Mouse (Mus musculus) hindbrain, embryonic 10.5 days (tissue): Measurements from ENCODE around the gene Apoc4. TPM values are rescaled to one million over a fixed set of nuclear protein-coding genes. Genes with fewer than 3 reads are reported as not detected.

ENCODE experiments used
- DNase-seq: peaks from one replicate; pipeline ENCODE4 v3.0.0-alpha.2; 2017; ENCODE audit warnings: low spot score
- H3K27ac ChIP-seq: fragments of 300-500 bp; sonication (generic); 2 replicates; pipeline ENCODE4 v1.5.1; 2016; ENCODE audit warnings: mild to moderate bottlenecking, moderate library complexity
- H3K27me3 ChIP-seq: fragments of 300-500 bp; sonication (generic); 2 replicates; pipeline ENCODE4 v1.6.1; 2016; ENCODE audit warnings: mild to moderate bottlenecking; ENCODE audit not compliant: poor library complexity, insufficient read depth, severe bottlenecking
- H3K36me3 ChIP-seq: fragments of 300-500 bp; sonication (generic); 2 replicates; pipeline ENCODE4 v1.6.1; 2016; ENCODE audit warnings: mild to moderate bottlenecking, moderate library complexity
- H3K4me1 ChIP-seq: fragments of 300-500 bp; sonication (generic); replicated peaks from 2 replicates; pipeline ENCODE4 v1.6.1; 2016; ENCODE audit warnings: mild to moderate bottlenecking
- H3K4me3 ChIP-seq: fragments of 300-500 bp; sonication (generic); 2 replicates; pipeline ENCODE4 v1.5.1; 2016; ENCODE audit warnings: mild to moderate bottlenecking, moderate library complexity
- H3K9me3 ChIP-seq: fragments of 300-500 bp; sonication (generic); 2 replicates; pipeline ENCODE4 v1.6.1; 2016; ENCODE audit warnings: mild to moderate bottlenecking, moderate library complexity
- WGBS: fragments of 180-500 bp; shearing (Covaris S2); methylation state at CpG from one replicate; pipeline ENCODE4 v1.1.7; 2016; 5-methylcytosine and 5-hydroxymethylcytosine counted together
- polyA plus RNA-seq: library from polyadenylated mRNA; unstranded; fragments of >200 nt; fragmentation: Nextera tagmentation; extraction: Ambion mirVana; gene quantifications from 2 replicates; pipeline ENCODE4 v1.2.1, GENCODE M21; 2016

Gene Apoc4
- polyA plus RNA-seq, 1 experiment from 2014 or later = not detected

DNA sequence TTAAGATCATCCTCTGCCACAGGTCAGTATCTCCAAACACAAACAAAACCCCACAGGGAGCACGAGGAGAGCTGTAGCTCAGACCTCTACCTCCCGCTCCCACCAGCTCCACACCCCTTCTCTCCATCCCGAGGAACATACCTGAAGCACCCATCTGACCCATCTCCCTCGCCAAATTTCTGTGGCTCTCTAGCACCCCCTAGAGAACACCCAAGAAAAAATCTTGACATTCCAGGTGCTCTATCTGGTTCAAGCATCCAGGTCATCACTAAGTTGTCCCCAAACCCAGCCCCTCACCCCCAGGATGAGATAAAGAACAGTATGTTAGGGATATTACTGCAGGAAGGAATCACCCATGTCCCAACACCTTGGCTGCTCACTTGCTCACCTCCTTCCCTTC is 31.9 kb upstream of the Apoc4 start:
- DNase-seq = no peak
- WGBS = 59% methylated on average over 4 of the region's 4 CpGs
- no peak overlapping the region for H3K27ac ChIP-seq

DNA sequence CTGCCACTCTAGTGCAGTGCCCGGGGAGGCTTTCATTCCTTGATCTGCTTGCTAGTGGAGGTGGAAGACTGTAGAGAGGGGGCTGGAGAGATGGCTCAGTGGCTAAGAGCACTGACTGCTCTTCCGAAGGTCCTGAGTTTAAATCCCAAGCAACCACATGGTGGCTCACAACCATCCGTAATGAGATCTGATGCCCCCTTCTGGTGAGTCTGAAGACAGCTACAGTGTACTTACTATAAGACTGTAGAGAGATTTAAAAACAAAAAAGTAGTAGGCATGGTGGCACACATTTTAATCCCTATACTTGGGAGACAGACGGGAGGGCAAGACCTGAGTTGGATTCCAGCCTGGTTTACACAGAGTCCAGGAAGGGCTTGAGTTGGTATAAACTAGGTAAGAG is 31.1 kb upstream of the Apoc4 start:
- DNase-seq = no peak
- no peaks in the 10 kb centered on the region for H3K27me3 ChIP-seq
- 84% methylated on average over 4 of the region's 4 CpGs for WGBS
- H3K36me3 ChIP-seq = peaks cover 67% of the 10 kb centered on the region
- no peaks in the 10 kb centered on the region for H3K9me3 ChIP-seq
- H3K4me1 ChIP-seq = peaks cover 23% of the 10 kb centered on the region
- no peak overlapping the region for H3K27ac ChIP-seq
- no peak overlapping the region for H3K4me3 ChIP-seq

More for the DNA sequence above, 31.9 kb upstream of the Apoc4 start:
- H3K27me3 ChIP-seq = no peaks in the 10 kb centered on the region
- peaks cover 23% of the 10 kb centered on the region for H3K4me1 ChIP-seq
- no peaks in the 10 kb centered on the region for H3K9me3 ChIP-seq
- H3K4me3 ChIP-seq = peak overlapping the region; percentile 100; the same call in 1 of the 2 replicates
- H3K36me3 ChIP-seq = peaks cover 65% of the 10 kb centered on the region

- H3K27me3 ChIP-seq = no peaks in the 10 kb centered on the region
- no peak overlapping the region for H3K27ac ChIP-seq
- H3K9me3 ChIP-seq = no peaks in the 10 kb centered on the region
- 93% methylated on average over 10 of the region's 10 CpGs for WGBS
- no peak for DNase-seq
- no peak overlapping the region for H3K4me3 ChIP-seq
- peaks cover 13% of the 10 kb centered on the region for H3K4me1 ChIP-seq
- H3K36me3 ChIP-seq = peaks cover 79% of the 10 kb centered on the region
Measured at GRCm38 (mm10) chr7:19710650-19711049, 29.4 kb upstream of the Apoc4 start.

DNA sequence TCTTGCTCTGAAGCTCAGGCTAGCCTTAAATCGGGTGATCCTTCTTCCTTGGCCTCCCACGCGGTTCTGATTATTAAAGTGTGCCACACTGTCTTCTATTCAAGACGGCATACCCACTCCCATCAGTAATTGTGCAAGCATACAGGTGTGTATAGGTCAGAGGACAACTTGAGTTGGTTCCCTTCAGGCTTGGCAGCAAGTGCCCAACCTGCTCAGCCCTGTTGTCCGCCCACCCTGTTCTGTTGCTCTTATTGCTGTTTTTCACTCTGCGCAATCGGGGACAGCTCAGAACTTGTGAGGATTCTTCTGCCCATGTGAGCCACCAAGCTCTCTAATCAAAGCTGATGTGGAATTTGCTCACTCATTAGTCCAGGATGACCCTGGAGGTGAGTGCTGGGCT is 24.0 kb upstream of the Apoc4 start:
- no peaks in the 10 kb centered on the region for H3K9me3 ChIP-seq
- no peak overlapping the region for H3K4me3 ChIP-seq
- no peak overlapping the region for H3K27ac ChIP-seq
- peaks cover 88% of the 10 kb centered on the region for H3K36me3 ChIP-seq
- H3K27me3 ChIP-seq = no peaks in the 10 kb centered on the region
- peaks cover 17% of the 10 kb centered on the region for H3K4me1 ChIP-seq
- 94% methylated on average over 7 of the region's 7 CpGs for WGBS
- no peak for DNase-seq

DNA sequence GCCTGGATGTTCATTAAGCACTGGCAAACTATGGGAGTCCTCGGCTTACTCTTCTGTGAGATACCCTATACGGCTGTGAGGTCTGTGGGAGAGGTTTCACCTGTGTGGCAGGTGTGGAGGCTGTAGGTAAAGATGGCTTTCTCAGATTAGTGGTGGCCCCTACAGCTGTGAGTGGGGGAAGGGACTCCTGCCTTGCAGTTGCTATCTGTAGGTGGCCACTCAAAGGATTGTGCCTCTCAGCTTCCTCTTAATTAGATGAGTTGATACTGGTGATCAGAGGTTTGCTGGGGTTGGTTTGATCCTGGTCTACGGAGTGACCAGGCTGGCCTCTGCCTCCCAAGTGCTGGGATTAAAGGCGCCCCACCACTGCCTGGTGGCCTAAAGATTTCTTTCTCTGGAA is 23.2 kb upstream of the Apoc4 start:
- no peaks in the 10 kb centered on the region for H3K27me3 ChIP-seq
- H3K4me3 ChIP-seq = no peak overlapping the region
- H3K36me3 ChIP-seq = peaks cover 80% of the 10 kb centered on the region
- H3K9me3 ChIP-seq = no peaks in the 10 kb centered on the region
- H3K4me1 ChIP-seq = peaks cover 23% of the 10 kb centered on the region
- H3K27ac ChIP-seq = no peak overlapping the region
- 87% methylated on average over 4 of the region's 4 CpGs for WGBS
- no peak for DNase-seq

DNA sequence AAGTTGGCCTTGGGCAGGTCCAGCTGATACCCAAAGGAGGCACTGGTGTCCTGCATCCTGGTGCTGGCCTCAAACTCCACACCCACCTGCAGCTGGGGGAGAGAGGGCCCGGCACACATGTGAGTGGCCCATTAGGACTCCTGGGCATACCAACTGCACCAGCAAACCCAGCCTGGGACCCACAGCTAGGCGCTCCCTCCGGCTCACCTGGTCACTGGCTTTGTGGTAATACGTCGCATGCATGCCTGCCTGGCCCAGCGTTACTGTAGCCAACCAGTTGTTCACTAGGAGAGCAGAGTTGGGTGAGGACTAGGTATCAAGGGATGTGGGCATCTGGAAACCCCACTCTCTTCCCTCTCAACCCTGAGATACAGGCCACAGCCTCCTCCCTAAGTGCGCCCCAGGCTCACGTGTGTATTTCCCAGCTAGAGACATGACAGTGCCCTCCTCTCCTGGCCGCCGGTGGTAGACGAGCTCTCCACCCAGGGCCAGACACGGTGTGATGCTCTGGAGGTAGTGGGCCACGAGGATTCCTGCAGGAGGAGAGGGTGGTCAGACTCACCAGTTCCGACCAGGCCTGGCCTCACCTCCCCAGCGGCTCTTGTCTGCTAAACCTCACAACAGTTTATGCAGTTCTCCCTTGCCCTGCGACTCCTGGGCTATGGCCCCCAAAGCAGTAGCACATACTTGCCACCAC is 21.7 kb upstream of the Apoc4 start:
- WGBS = 89% methylated on average over 16 of the region's 16 CpGs
- peaks cover 37% of the 10 kb centered on the region for H3K4me1 ChIP-seq
- peaks cover 65% of the 10 kb centered on the region for H3K36me3 ChIP-seq
- DNase-seq = no peak
- no peak overlapping the region for H3K27ac ChIP-seq
- no peak overlapping the region for H3K4me3 ChIP-seq
- H3K9me3 ChIP-seq = no peaks in the 10 kb centered on the region
- H3K27me3 ChIP-seq = no peaks in the 10 kb centered on the region

DNA sequence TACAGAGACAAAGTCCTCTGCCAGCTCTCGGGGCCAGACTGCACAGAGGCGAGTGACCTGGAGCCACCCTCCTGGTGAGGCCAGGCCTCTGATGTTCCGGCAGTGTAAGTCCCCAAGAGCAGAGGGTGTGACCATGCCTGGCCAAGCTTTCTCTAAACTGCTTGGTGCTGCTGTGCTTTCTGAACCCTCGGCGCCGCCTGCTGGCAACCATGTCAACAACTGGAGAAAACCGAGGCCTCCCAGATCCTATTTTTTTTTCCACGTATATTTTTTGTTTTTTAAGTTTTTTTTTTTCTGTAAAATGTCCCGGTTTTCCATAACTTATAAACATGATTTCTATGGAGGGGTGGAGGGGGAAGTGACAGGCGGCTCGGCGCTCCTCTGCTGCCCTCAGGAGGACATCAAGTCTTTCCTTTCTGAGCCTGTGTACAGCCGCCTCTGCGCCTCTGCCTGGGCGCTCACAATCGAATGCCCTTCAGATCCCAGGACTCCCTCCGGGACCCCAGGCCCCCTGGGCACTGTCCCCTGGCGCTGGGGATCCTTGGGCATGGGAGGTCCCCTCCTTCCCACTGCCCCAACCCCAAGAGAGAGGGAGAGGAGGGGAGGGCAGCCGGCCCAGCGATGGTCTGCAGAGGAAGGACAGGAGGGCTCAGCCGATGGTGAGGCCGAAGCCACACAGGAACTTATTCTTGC is 19.9 kb upstream of the Apoc4 start:
- Histone ChIP-seq H3K36me3 (peaks cover 59% of the 10 kb centered on the region), H3K4me3 (no peak overlapping the region), H3K9me3 (peaks cover 8% of the 10 kb centered on the region), H3K27me3 (no peaks in the 10 kb centered on the region), H3K4me1 (peaks cover 44% of the 10 kb centered on the region), H3K27ac (0 out of 2 replicates have a peak overlapping the region, but pooled peaks have one; percentile 37)
- DNase-seq = peak; percentile 71
- 27% methylated on average over 22 of the region's 22 CpGs for WGBS

DNA sequence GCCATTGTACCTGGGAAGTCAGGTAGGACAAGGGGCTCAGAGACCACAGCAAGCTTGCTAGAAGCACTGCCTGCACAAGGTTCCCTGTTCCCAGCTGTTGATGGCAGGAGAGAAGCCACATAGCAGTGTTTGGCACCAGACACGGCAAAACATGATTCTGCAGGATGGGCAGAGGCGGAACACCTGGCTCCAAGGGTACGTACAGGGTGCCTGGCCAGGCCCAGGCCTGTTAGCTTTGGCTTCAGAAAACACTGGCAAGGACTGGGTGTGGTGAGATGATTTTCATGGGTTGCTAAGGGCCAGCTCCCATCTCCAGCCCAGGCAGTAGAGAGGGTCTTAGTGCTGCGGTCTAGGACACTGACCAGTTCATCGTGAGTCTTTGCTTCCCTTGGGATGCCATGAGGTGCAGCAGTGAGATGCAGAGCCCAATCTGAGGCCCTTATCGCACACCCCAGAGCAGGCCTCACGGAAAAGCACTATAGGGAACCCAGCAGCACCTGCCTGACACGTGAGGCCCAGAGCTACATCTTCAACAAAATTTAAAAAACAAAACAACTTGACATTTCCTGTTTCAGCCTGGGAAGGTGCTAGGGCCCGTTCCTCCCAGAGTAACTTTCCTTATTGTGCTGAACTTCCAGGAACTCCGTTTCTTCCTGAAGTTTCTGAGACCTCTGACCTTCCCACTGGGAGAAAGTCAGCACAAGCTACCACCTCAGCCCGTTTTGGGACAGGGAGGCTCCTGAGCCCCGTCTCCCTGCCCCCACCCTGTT is 19.2 kb upstream of the Apoc4 start:
- H3K4me1 ChIP-seq = peaks cover 44% of the 10 kb centered on the region
- no peak overlapping the region for H3K27ac ChIP-seq
- H3K4me3 ChIP-seq = no peak overlapping the region

DNA sequence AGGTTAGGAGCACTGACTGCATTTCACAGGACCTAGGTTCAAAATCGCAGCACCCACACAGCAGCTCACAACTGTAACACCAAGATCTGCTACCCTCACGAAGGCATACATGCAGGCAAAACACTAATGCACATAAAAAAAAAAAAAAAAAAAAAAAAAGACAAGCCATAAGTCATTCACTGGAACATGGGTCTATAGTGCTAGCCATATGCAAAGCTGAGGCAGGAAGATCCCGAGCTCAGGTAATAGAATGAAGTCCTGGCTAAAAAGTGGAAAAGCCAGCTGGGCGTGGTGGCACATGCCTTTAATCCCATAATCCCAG is 18.5 kb upstream of the Apoc4 start:
- WGBS = 81% methylated on average over 4 of the region's 4 CpGs
- DNase-seq = no peak
- H3K27ac ChIP-seq = peak overlapping the region; percentile 84; the same call in 1 of the 2 replicates
- H3K4me3 ChIP-seq = 0 out of 2 replicates have a peak overlapping the region, but pooled peaks have one; percentile 51
- H3K36me3 ChIP-seq = peaks cover 53% of the 10 kb centered on the region
- peaks cover 49% of the 10 kb centered on the region for H3K4me1 ChIP-seq
- H3K9me3 ChIP-seq = peaks cover 9% of the 10 kb centered on the region
- no peaks in the 10 kb centered on the region for H3K27me3 ChIP-seq

More for the DNA sequence above, 19.2 kb upstream of the Apoc4 start:
- 55% methylated on average over 12 of the region's 12 CpGs for WGBS
- Histone ChIP-seq H3K9me3 (peaks cover 9% of the 10 kb centered on the region), H3K27me3 (no peaks in the 10 kb centered on the region), H3K36me3 (peaks cover 60% of the 10 kb centered on the region)
- DNase-seq = no peak

DNA sequence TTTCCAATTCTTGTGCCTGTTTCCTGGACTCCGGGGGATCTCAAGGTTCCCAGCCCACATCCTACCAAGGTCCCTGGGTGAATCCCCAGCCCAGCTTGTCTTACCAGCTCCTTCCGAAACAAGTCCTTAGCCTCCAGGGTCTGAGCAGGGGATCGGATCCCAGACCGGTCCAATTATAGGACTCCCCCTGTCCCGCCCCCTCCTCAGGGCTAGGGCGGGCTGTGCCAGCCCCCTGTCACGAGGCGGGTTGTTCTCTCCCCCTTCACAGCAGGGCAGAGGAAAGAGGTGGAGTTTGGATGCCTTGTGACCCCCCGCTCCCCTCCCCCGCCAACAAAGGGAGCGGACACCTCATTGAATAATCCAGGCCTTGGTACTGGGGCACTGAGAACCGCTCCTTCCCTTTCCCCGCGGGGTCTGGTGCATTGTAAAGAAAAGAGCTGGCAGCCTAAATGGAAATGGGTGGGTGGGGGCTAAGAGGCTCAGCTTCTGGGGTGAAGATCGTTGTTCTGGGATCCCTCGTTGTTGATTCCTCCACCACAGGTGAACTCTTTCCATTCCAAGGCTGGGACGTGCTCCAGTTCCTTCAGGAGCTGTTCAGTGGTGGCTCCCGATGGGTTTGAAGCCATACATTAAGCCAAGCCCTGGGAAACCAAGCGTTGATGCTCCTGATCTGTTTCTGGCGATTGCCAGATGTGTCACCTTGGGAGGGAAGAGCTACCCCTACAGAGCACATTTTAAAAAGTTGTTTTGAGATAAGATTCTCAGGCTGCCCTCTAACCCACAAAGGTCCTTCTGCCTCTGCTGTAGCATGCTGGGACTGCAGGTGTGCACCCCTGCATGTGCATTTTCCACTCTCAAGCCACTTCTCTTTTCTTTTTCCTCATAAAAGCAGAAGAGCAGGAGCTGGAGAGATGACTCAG is 17.9 kb upstream of the Apoc4 start, which contains the start of gene Apoe:
TSS of gene Apoe (minus strand) at position 282 of the 920 bp plus-strand sequence.
- 1% methylated on average over 20 of the region's 20 CpGs for WGBS
- peak within 1 kb of the TSS; percentile 84 for H3K27ac ChIP-seq
- peak; percentile 59 for DNase-seq

GRCm38 (mm10) chr7:19697949-19698906 is 16.9 kb upstream of the Apoc4 start:
- H3K27ac ChIP-seq = peak overlapping the region; percentile 84

More for the DNA sequence above, 17.9 kb upstream of the Apoc4 start, which contains the start of gene Apoe:
- H3K27me3 ChIP-seq = no peaks in the 10 kb centered on the region
- H3K36me3 ChIP-seq = peaks cover 47% of the 10 kb centered on the region
- peak within 1 kb of the TSS; percentile 51 for H3K4me3 ChIP-seq
- peaks cover 9% of the 10 kb centered on the region for H3K9me3 ChIP-seq
- H3K4me1 ChIP-seq = peaks cover 51% of the 10 kb centered on the region

More at GRCm38 (mm10) chr7:19697949-19698906, 16.9 kb upstream of the Apoc4 start:
- Histone ChIP-seq H3K4me1 (peaks cover 60% of the 10 kb centered on the region), H3K36me3 (peaks cover 37% of the 10 kb centered on the region), H3K4me3 (peak overlapping the region; percentile 51), H3K27me3 (no peaks in the 10 kb centered on the region), H3K9me3 (peaks cover 9% of the 10 kb centered on the region)
- WGBS = 2% methylated on average over 28 of the region's 28 CpGs
- peak; percentile 60 for DNase-seq
